Mouse (Mus musculus) hindbrain, embryonic 15.5 days (tissue): ENCODE data around the gene Gm20379. TPM values are rescaled to one million over a fixed set of nuclear protein-coding genes. Genes with fewer than 3 reads are reported as not detected.

ENCODE experiments used
- ATAC-seq: fragments of 200-750 bp; cut with Nextera tagmentation; 2 replicates; pipeline ENCODE4 v1.8.0; 2017; ENCODE audit warnings: low read depth, moderate number of reproducible peaks, moderate TSS enrichment; ENCODE audit not compliant: low FRiP score
- H3K27ac ChIP-seq: fragments of 300-500 bp; sonication (generic); replicated peaks from 2 replicates; pipeline ENCODE4 v1.5.1; 2015; ENCODE audit warnings: mild to moderate bottlenecking, inconsistent platforms
- H3K27me3 ChIP-seq: fragments of 300-500 bp; sonication (generic); 2 replicates; pipeline ENCODE4 v1.6.1; 2015; ENCODE audit warnings: control low read depth, inconsistent platforms
- H3K36me3 ChIP-seq: fragments of 300-500 bp; sonication (generic); 2 replicates; pipeline ENCODE4 v1.6.1; 2015; ENCODE audit warnings: control low read depth, inconsistent platforms
- H3K4me1 ChIP-seq: fragments of 300-500 bp; sonication (generic); replicated peaks from 2 replicates; pipeline ENCODE4 v1.6.1; 2015; ENCODE audit warnings: control low read depth, inconsistent platforms
- H3K4me2 ChIP-seq: fragments of 300-500 bp; sonication (generic); 2 replicates; pipeline ENCODE4 v1.6.1; 2015; ENCODE audit warnings: moderate library complexity, mild to moderate bottlenecking, inconsistent platforms
- H3K4me3 ChIP-seq: fragments of 300-500 bp; sonication (generic); 2 replicates; pipeline ENCODE4 v1.5.1; 2015; ENCODE audit warnings: mild to moderate bottlenecking, inconsistent platforms
- H3K9ac ChIP-seq: fragments of 300-500 bp; sonication (generic); 2 replicates; pipeline ENCODE4 v1.6.1; 2015; ENCODE audit warnings: inconsistent platforms
- H3K9me3 ChIP-seq: fragments of 300-500 bp; sonication (generic); 2 replicates; pipeline ENCODE4 v1.6.1; 2016; ENCODE audit warnings: control low read depth, inconsistent platforms
- WGBS: fragments of 180-500 bp; shearing (Covaris S2); methylation state at CpG from one replicate; pipeline ENCODE4 v1.1.7; 2015; 5-methylcytosine and 5-hydroxymethylcytosine counted together
- polyA plus RNA-seq: library from polyadenylated mRNA; unstranded; fragments of >200 nt; fragmentation: Nextera tagmentation; extraction: Ambion mirVana; gene quantifications from 2 replicates; pipeline ENCODE4 v1.2.1, GENCODE M21; 2015

Gm20379 gene
- polyA plus RNA-seq, 1 experiment from 2014 or later, result 0.74 TPM

DNA sequence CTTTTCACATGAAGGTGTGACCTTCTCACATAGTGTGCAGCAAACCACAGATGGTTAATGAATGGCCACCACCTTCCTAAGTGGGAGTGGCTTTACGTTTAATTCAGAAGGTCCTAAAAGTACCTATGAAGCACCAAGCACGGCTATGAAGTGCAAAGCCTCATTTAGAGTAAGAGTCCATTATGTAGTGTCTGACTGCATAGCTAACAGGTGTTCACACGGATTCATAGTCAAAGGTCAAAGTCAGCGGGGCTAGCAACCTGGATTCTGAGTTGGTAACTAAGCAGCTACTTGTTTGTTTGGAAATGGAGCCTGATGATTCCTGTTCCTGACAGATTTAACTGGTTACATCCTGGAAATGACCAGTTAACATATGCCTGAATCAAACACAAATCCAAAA, 4.0 kb upstream of the Gm20379 start:
- Histone ChIP-seq H3K9me3 (no peaks in the 10 kb centered on the region), H3K4me1 (no peaks in the 10 kb centered on the region), H3K4me3 (no peak overlapping the region), H3K9ac (no peak overlapping the region), H3K27me3 (no peaks in the 10 kb centered on the region), H3K4me2 (no peak overlapping the region), H3K36me3 (peaks cover 11% of the 10 kb centered on the region; the same call in 1 of the 2 replicates), H3K27ac (no peak overlapping the region)
- WGBS, result 81% methylated on average over 4 of the region's 4 CpGs
- no peak for ATAC-seq

GRCm38 (mm10) chr13:92302466-92302865, 3.3 kb upstream of the Gm20379 start:
- H3K4me3 ChIP-seq, result no peak overlapping the region
- H3K27ac ChIP-seq, result no peak overlapping the region
- H3K9ac ChIP-seq, result no peak overlapping the region
- no peaks in the 10 kb centered on the region for H3K4me1 ChIP-seq
- 91% methylated on average over 4 of the region's 4 CpGs for WGBS
- no peak overlapping the region for H3K4me2 ChIP-seq
- no peaks in the 10 kb centered on the region for H3K27me3 ChIP-seq
- ATAC-seq, result no peak
- H3K36me3 ChIP-seq, result peaks cover 11% of the 10 kb centered on the region; the same call in 1 of the 2 replicates
- H3K9me3 ChIP-seq, result no peaks in the 10 kb centered on the region

GRCm38 (mm10) chr13:92303062-92303948, 2.5 kb upstream of the Gm20379 start:
- Histone ChIP-seq H3K36me3 (peaks cover 17% of the 10 kb centered on the region; the same call in 1 of the 2 replicates), H3K9ac (no peak overlapping the region), H3K4me2 (no peak overlapping the region), H3K4me3 (no peak overlapping the region), H3K4me1 (no peaks in the 10 kb centered on the region), H3K9me3 (no peaks in the 10 kb centered on the region), H3K27ac (no peak overlapping the region), H3K27me3 (no peaks in the 10 kb centered on the region)
- no peak for ATAC-seq
- 77% methylated on average over 8 of the region's 8 CpGs for WGBS

DNA sequence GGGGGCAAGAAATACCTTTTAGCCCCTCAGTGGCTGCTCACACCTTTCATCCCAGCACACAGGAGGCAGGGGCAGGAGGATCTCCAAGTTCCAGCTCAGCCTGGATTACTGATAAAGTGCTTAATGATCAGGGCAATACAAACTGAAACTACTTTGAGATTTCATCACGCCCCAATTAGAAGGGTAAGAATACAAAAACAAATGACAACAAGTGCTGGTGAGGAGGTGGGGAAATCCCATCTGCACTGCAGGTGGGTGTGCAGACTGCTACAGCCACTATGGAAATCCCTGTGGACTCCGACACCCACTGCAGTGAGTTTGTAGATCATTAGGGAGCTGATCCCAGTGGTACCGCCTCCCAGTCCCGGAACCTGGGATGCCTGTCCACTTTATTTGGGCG, 1.5 kb upstream of the Gm20379 start:
- Histone ChIP-seq H3K9ac (no peak overlapping the region), H3K4me2 (no peak overlapping the region), H3K27me3 (no peaks in the 10 kb centered on the region), H3K4me1 (no peaks in the 10 kb centered on the region), H3K36me3 (peaks cover 19% of the 10 kb centered on the region; the same call in 1 of the 2 replicates), H3K4me3 (no peak overlapping the region), H3K27ac (no peak overlapping the region), H3K9me3 (no peaks in the 10 kb centered on the region)
- ATAC-seq, result no peak
- 95% methylated on average over 5 of the region's 5 CpGs for WGBS

DNA sequence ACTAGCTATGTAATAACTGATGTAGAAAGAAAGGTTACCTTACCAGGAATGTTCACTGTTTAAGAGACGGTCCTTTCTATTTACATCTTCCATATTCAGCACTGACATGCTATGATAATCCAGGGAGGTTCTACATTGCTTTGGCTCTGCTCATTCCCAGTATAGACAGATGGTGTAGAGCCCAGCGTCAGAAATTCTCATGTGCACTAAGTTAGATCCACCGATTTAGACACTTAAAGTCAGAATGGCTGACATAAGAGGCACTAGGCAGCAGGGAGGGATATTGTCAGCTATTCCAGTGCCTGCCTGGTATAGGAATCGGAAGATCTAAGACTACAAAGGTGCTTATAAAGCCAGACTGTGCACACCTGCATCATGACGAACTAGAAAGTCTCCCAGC, 8.8 kb downstream of the Gm20379 start:
- Histone ChIP-seq H3K27ac (no peak overlapping the region), H3K4me3 (no peak overlapping the region), H3K4me2 (no peak overlapping the region), H3K9me3 (no peaks in the 10 kb centered on the region), H3K9ac (no peak overlapping the region), H3K27me3 (no peaks in the 10 kb centered on the region), H3K4me1 (no peaks in the 10 kb centered on the region), H3K36me3 (no peaks in the 10 kb centered on the region)
- ATAC-seq, result no peak
- WGBS, result 93% methylated on average over 5 of the region's 5 CpGs

- WGBS, result 94% methylated on average over 5 of the region's 5 CpGs
- 0 out of 2 replicates have a peak, but pooled peaks cover 4% of the 10 kb centered on the region for H3K36me3 ChIP-seq
- no peaks in the 10 kb centered on the region for H3K9me3 ChIP-seq
- H3K4me2 ChIP-seq, result no peak overlapping the region
- no peak overlapping the region for H3K9ac ChIP-seq
- no peak overlapping the region for H3K27ac ChIP-seq
- no peak for ATAC-seq
- H3K4me1 ChIP-seq, result no peaks in the 10 kb centered on the region
- H3K27me3 ChIP-seq, result no peaks in the 10 kb centered on the region
- no peak overlapping the region for H3K4me3 ChIP-seq
Measured at GRCm38 (mm10) chr13:92320770-92321169, 15.0 kb downstream of the Gm20379 start.

DNA sequence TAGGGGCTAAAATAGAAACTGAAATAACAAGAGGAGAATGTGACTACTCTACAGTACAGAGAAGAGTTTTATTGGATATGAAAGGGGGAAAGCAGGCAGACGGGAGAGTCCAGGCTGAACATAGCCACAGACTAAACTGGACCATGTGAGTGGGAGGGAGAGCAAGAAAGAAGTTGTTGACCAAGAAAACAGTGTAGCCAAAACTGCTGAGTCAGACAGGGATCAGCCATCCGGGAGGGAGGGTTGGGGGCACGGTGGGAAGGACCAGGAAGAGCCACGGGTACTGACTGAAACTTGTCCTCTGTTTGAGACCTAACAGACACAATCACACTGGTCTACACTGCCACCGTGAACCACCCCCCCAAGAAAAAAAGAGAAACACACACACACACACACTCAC, 20.2 kb downstream of the Gm20379 start:
- H3K27me3 ChIP-seq, result no peaks in the 10 kb centered on the region
- no peak overlapping the region for H3K9ac ChIP-seq
- H3K27ac ChIP-seq, result no peak overlapping the region
- 0 out of 2 replicates have a peak, but pooled peaks cover 4% of the 10 kb centered on the region for H3K36me3 ChIP-seq
- no peaks in the 10 kb centered on the region for H3K9me3 ChIP-seq
- WGBS, result 78% methylated on average over 5 of the region's 5 CpGs
- H3K4me1 ChIP-seq, result no peaks in the 10 kb centered on the region
- ATAC-seq, result no peak
- no peak overlapping the region for H3K4me3 ChIP-seq
- no peak overlapping the region for H3K4me2 ChIP-seq

DNA sequence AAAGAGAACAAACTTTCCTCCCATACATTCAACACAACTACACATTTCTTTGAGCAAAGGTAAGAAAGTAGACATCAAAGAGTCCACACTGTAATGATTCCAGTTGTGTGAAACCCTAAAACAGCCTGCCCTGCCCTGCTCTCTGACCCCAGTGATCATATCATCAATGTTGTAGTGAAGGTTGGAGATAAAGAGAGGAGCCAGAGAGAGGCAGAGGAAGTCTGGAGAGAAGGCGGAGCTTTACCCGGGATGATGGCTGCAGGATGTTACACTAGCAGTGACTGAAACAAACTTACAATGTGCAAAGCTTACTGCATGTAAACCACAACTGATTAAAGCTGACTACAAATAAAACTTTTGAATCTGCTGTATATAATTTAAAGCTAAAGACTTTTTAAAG, 22.2 kb downstream of the Gm20379 start:
- no peaks in the 10 kb centered on the region for H3K9me3 ChIP-seq
- H3K4me2 ChIP-seq, result no peak overlapping the region
- 89% methylated on average over 2 of the region's 2 CpGs for WGBS
- H3K27ac ChIP-seq, result no peak overlapping the region
- no peaks in the 10 kb centered on the region for H3K4me1 ChIP-seq
- no peaks in the 10 kb centered on the region for H3K27me3 ChIP-seq
- ATAC-seq, result no peak
- peaks cover 3% of the 10 kb centered on the region; the same call in 1 of the 2 replicates for H3K36me3 ChIP-seq
- no peak overlapping the region for H3K4me3 ChIP-seq
- no peak overlapping the region for H3K9ac ChIP-seq

DNA sequence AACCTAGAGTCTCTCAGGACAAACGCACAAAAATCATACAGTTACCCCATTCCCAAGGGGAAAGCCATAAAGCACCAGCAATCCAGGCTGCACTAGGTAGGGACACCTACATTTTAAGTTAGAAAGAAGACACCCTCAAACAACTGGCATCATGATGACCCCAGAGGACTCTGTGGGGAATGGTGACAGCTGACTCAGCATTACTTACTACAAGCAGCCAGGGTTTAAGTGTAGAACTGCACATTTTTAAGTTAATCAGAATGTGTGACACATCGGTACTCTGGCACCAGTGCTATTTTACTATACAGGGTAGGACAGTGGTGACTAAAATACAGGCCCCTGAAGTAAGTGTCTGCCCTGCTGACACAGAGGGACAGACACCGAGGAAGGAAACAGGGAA, 24.8 kb downstream of the Gm20379 start:
- Histone ChIP-seq H3K27ac (no peak overlapping the region), H3K4me1 (no peaks in the 10 kb centered on the region), H3K36me3 (peaks cover 3% of the 10 kb centered on the region; the same call in 1 of the 2 replicates), H3K27me3 (no peaks in the 10 kb centered on the region), H3K9me3 (no peaks in the 10 kb centered on the region), H3K4me2 (no peak overlapping the region), H3K9ac (no peak overlapping the region), H3K4me3 (no peak overlapping the region)
- WGBS, result 95% methylated on average over 3 of the region's 3 CpGs
- ATAC-seq, result no peak

- Histone ChIP-seq H3K4me2 (no peak overlapping the region), H3K27me3 (no peaks in the 10 kb centered on the region), H3K4me3 (no peak overlapping the region), H3K4me1 (no peaks in the 10 kb centered on the region), H3K27ac (no peak overlapping the region), H3K36me3 (peaks cover 3% of the 10 kb centered on the region; the same call in 1 of the 2 replicates), H3K9ac (no peak overlapping the region), H3K9me3 (no peaks in the 10 kb centered on the region)
- no peak for ATAC-seq
- 86% methylated on average over 15 of the region's 15 CpGs for WGBS
Measured at GRCm38 (mm10) chr13:92332103-92332879, 26.5 kb downstream of the Gm20379 start.

- ATAC-seq, result no peak
- WGBS, result 97% methylated on average over 1 of the region's 1 CpGs
- Histone ChIP-seq H3K9ac (no peak overlapping the region), H3K4me1 (no peaks in the 10 kb centered on the region), H3K27ac (no peak overlapping the region), H3K27me3 (no peaks in the 10 kb centered on the region), H3K9me3 (no peaks in the 10 kb centered on the region), H3K36me3 (peaks cover 3% of the 10 kb centered on the region; the same call in 1 of the 2 replicates), H3K4me3 (no peak overlapping the region), H3K4me2 (no peak overlapping the region)
Measured at GRCm38 (mm10) chr13:92336857-92337256, 31.1 kb downstream of the Gm20379 start.
